Mouse (Mus musculus): Measurements from ENCODE around the gene Mfsd12.

Mfsd12 gene

DNA sequence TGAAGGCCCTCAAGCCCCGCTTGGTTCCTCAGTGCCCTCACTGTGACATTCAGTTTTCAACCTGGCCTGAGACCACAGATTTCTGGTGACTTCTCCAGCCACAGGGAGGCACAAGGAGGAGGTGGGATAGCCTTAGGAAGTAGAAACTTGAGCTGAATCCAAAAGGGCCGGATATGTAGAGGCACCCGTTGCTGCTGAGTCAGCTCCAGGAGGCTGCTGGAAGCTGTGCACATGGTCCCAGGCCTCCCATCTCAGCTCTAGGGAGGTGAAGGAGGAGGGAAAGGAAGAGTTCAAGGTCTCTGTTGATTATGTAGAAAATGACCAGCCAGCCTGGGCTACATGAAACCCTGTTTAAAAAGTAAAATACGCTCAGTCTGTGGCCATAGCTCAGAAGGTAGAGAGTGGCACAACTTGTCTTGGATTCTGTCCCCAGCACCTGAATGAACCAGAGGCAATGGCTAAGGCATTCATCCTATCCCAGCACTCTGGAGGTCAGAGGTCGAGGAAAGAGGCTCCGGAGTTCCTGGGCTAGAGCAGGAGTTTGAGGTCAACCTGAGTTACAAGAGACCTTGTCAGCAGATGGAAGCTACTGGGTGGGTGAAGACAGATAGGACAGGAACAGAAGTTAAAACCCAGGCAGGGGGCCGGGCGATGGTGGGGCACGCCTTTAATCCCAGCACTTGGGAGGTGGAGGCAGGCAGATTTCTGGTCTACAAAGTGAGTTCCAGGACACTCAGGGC, 2.4 kb upstream of the Mfsd12 start:
- no peak for DNase-seq (ENCODE audit: extremely low read depth, low read depth, low spot score)

DNA sequence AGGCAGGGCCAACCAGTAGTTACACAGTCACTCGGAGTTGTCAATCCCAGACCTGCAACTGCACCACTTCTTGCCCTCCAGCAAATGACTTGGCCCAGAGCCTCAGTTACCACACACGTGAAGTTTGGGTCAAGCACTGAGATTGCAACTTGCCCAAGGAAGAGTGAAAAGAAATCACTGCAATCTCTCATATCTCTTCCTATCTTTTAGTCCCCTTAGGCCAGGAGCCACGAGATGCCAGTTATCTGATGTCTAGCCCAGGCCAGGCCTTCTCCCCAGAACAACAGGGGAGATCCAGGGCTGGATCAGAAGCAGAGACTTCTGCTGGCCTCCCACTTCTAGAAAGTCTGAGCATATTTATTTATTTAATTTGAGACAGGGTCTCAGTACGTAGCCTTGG, 1.8 kb upstream of the Mfsd12 start:
- no peak for DNase-seq (ENCODE audit: extremely low read depth, low read depth, low spot score)

- no peak for DNase-seq (ENCODE audit: extremely low read depth, low read depth, low spot score)
Observed at GRCm38 (mm10) chr10:81356352-81356990, 820 bp upstream of the Mfsd12 start.

DNA sequence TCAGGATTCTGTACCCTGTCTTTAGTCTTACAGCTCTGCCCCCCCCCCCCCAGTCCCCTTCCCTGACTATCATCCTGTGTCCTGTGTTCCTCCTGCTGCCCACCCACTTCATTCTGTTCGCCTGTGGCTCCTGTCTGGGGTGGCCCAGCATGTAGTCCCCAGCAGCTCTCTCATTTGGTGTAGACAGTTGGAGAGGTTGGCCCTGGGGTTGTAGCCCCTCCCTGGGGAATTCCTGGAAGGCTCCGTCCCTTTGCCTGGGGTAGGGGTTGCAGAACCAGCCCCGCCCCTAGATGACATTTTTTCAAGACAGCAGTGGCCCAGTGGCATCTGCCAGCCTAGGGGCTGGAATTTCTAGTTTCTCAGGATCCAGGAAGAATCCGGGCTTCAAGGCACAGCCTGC, 918 bp downstream of the Mfsd12 start:
- no peak for DNase-seq (ENCODE audit: extremely low read depth, low read depth, low spot score)

DNA sequence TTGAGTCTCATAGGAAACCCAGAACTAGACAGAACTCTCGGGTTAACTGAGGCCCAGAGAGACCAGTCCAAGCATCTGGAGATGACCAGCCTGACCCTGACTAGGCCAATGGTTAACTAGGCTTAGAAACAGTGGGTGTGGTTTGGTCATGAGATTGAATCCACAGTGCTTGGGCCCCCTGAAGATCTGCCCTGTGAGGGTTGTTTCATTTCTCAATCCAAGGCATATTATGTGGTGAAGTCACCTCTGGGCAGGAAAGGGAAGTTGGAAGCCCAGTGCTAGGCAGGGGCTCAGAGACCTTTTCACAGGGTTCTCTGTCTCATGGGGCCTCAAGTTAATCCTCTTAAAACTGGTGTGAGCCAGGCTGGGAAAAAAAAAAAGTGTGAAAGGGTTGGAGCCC, 1.6 kb downstream of the Mfsd12 start:
- no peak for DNase-seq (ENCODE audit: extremely low read depth, low read depth, low spot score)

GRCm38 (mm10) chr10:81360721-81361120, 3.4 kb downstream of the Mfsd12 start:
- DNase-seq (ENCODE audit: extremely low read depth, low read depth, low spot score): no peak

DNA sequence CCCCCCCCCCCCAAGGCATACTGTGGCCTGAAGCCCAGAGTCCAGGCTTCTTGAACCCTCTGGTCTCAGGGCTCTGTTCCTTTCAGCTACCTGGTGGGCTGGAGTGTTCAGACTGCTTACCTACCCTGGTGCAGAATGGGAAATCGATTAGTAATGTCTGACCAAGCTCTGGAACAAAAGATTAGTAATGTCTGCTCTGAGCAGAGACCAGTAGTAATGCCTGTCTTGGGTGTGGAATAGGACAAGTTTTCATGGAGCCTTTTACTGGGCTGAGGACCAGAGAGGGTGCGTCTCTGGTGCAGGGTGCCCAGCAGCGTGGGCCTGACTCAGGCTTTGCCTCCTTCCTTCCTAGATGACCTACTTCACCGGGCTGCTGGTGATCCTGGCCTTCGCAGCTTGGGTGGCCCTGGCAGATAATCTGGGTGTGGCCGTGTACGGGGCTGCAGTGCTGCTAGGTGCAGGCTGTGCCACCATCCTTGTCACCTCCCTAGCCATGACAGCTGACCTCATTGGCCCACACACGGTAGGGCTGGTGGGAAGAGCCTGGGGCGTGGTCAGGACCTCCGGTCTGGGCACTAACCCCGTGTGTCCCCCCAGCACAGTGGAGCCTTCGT, 5.2 kb downstream of the Mfsd12 start:
- DNase-seq (ENCODE audit: extremely low read depth, low read depth, low spot score): no peak

GRCm38 (mm10) chr10:81363436-81364346, 6.4 kb downstream of the Mfsd12 start:
- DNase-seq (ENCODE audit: extremely low read depth, low read depth, low spot score): no peak

DNA sequence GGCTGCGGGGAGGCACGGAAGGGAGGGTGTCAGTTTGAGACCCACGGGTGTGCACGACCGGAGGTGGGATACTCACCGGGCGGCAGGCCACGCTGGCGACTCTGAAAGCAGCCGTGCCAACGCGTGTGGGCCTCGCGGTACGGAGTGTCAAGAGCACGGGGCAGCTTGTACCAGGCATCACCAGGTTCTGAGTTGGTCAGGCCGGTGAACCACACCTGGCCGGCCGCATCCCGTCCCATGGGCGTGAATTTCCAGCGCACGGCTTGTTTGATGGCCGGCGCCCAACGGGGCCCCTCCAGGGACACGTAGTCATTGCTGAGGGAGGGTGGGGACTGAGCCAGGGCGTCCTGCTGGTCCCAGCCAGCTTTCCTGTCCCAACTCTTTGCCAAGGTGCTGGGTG, 7.4 kb downstream of the Mfsd12 start:
- DNase-seq (ENCODE audit: extremely low read depth, low read depth, low spot score): no peak

DNA sequence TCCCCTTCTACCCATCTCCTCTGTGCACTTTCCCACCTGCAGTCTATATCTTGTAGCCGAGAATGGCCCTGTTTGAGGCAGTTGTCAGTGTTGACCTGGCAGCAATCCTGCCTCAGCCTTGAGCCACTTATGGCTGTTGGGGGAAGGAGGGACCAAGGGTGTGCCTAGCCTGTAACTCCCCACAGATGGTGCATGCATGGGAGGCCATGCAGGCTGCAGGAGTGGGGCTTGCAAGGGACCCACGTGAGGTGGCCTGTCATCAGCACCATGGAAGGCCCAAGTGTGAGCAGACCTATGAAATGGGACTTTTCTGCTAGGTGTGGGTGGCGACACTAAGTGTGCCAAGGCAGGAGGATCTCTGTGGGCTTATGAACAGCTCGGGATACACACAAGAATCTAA, 7.8 kb downstream of the Mfsd12 start:
- no peak for DNase-seq (ENCODE audit: extremely low read depth, low read depth, low spot score)

- DNase-seq (ENCODE audit: extremely low read depth, low read depth, low spot score): no peak
Observed at GRCm38 (mm10) chr10:81365672-81366476, 8.6 kb downstream of the Mfsd12 start, which contains the start of gene 4930404N11Rik. 4930404N11Rik (minus strand) TSS chr10:81365816.

DNA sequence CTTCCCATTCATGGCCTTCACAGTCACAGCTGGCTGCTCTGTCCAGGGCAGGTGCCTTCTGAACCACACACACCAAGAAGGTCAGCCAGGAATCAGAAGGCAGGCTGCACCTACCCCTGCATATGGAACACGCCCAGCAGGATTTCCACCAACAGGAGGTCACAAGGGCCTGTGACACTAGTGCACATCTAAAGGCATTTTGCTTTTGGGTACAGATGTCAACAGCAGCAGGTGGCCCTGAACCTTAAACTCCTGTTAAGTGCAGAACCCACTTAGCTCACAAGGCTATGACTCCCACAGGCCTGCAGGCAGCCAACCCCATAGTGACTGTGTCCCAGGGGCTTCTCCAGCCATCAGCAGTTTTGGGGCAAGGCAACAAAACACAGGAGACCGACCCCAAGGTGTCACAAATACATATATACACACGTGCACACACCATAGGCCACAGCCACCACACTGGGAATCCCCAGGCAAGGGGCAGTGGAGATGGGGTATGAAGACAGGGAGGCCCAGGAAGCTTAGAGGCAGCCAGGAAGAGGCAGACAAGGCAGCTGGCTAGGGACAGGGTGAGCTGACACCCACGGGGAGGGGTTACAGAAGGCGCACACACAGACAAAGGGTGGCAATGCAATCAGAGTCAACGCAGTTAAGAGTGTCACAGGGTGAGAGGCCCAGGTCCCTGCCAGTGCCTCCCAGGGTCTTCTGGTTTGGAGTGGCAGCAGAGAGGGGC, 9.4 kb downstream of the Mfsd12 start:
- DNase-seq (ENCODE audit: extremely low read depth, low read depth, low spot score): no peak

- DNase-seq (ENCODE audit: extremely low read depth, low read depth, low spot score): no peak
Observed at GRCm38 (mm10) chr10:81367207-81367495, 9.9 kb downstream of the Mfsd12 start.

DNA sequence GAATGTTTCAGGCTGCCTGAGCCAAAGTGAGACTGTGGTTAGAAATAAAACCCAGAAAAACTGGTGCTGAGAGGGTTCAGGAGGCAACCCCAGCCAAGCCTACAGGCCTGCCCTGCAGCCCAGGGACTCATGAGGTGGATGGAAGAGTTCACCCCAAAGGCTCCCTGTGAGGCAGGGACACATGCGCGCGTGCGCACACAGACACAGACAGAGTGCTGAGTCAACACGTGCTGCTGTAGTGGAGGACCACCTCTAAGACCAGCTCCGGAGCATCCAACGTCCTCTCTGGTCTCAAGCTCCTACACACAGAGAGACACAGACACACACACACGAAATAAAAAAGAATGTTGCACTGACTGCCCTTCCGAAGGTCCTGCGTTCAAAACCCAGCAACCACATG, 18.0 kb downstream of the Mfsd12 start:
- no peak for DNase-seq (ENCODE audit: extremely low read depth, low read depth, low spot score)

- DNase-seq (ENCODE audit: extremely low read depth, low read depth, low spot score): no peak
Observed at GRCm38 (mm10) chr10:81376561-81377361, 19.5 kb downstream of the Mfsd12 start.

DNA sequence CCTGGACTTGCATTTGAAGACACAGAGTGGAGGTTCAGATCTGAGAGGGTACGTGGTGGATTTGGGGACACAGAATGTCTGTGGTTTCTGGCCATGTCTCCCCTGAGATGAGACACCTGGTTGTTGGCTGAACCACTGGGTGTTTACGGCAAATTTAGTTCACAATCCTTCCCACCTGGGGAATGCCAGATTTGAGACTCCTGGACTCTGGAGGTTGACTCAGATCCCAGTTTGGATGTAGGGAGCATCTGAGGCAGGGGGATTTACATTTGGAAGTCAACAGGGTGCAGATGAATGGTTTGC, 20.0 kb downstream of the Mfsd12 start:
- DNase-seq (ENCODE audit: extremely low read depth, low read depth, low spot score): no peak

GRCm38 (mm10) chr10:81377793-81378552, 20.7 kb downstream of the Mfsd12 start, which contains the start of gene Fzr1:
Fzr1 (minus strand) TSS chr10:81378516.
- no peak for DNase-seq (ENCODE audit: extremely low read depth, low read depth, low spot score)

DNA sequence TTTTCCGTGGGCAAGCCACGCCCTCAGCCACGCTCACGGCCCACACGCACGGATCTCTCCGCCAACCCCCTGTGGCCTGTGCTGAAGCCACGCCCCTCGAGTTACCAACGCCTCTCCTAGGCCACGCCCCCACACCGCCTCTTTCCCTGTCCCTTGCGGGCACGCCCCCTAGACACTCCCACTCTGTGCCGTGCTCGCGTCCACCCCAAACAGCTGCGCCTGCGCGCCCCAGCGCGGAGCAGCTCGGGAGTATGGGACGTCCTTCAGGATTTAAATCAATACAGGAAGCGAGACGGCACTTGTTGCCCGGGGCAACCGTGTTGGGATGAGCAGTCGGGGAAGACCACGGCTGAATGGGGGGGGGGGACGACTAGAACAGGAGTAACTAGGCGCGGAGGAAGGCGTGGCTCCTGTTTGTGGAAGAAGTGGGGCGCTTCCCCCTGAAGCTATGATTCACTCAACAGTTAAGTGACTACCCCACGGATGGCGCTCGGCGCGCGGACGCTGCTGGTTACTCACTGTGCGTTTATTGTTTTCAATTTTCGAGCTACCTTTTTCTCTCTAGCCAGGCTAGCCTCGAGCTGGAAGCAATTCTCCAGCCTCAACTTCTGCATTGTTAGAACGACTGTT, 21.4 kb downstream of the Mfsd12 start:
- peak; percentile 87 for DNase-seq (ENCODE audit: extremely low read depth, low read depth, low spot score)
